Mouse (Mus musculus) heart, postnatal 0 days (tissue): ENCODE results near the gene Akap8l. TPM values are rescaled to one million over a fixed set of nuclear protein-coding genes. Genes with fewer than 3 reads are reported as not detected.

Experiments
- ATAC-seq: fragments of 200-750 bp; cut with Nextera tagmentation; 2 replicates; pipeline ENCODE4 v1.8.0; 2017; ENCODE audit warnings: low read depth, moderate number of reproducible peaks, moderate library complexity; ENCODE audit not compliant: insufficient read depth
- DNase-seq: peaks from one replicate; pipeline ENCODE4 v3.0.0-alpha.2; 2016; ENCODE audit warnings: low spot score
- H3K27ac ChIP-seq: fragments of 300-500 bp; sonication (generic); 2 replicates; pipeline ENCODE4 v1.5.1; 2014; ENCODE audit warnings: low read depth, mild to moderate bottlenecking
- H3K27me3 ChIP-seq: fragments of 300-500 bp; sonication (generic); 2 replicates; pipeline ENCODE4 v1.6.1; 2014; ENCODE audit warnings: low read length, mixed read lengths; ENCODE audit not compliant: control insufficient read depth, insufficient read depth
- H3K36me3 ChIP-seq: fragments of 300-500 bp; sonication (generic); replicated peaks from 2 replicates; pipeline ENCODE4 v1.6.1; 2014; ENCODE audit warnings: low read length, mixed read lengths; ENCODE audit not compliant: control insufficient read depth, insufficient read depth
- H3K4me1 ChIP-seq: fragments of 300-500 bp; sonication (generic); 2 replicates; pipeline ENCODE4 v1.6.1; 2014; ENCODE audit warnings: antibody characterized with exemption; ENCODE audit not compliant: control insufficient read depth, insufficient read depth
- H3K4me2 ChIP-seq: fragments of 300-500 bp; sonication (generic); 2 replicates; pipeline ENCODE4 v1.6.1; 2014; ENCODE audit warnings: low read depth, mild to moderate bottlenecking, low read length, moderate library complexity
- H3K4me3 ChIP-seq: fragments of 300-500 bp; sonication (generic); 2 replicates; pipeline ENCODE4 v1.5.1; 2014; ENCODE audit warnings: low read depth, low read length
- H3K9ac ChIP-seq: fragments of 300-500 bp; sonication (generic); replicated peaks from 2 replicates; pipeline ENCODE4 v1.6.1; 2014; ENCODE audit warnings: low read depth, low read length, mixed read lengths
- H3K9me3 ChIP-seq: fragments of 300-500 bp; sonication (generic); replicated peaks from 2 replicates; pipeline ENCODE4 v1.6.1; 2016; ENCODE audit warnings: low read length; ENCODE audit not compliant: control insufficient read depth
- CTCF ChIP-seq: IDR thresholded peaks from 2 replicates; pipeline ENCODE4 v1.5.1; 2016; ENCODE audit warnings: antibody characterized with exemption, control low read depth, low read depth
- EP300 ChIP-seq: IDR thresholded peaks from 2 replicates; pipeline ENCODE4 v1.6.1; 2016; ENCODE audit warnings: antibody characterized with exemption, low read depth
- WGBS: fragments of 180-500 bp; shearing (Covaris S2); extraction: QIAGEN DNeasy Blood & Tissue Kit; methylation state at CpG from one replicate; pipeline ENCODE4 v1.1.7; 2014; 5-methylcytosine and 5-hydroxymethylcytosine counted together
- polyA plus RNA-seq: library from polyadenylated mRNA; unstranded; fragments of >200 nt; fragmentation: Nextera tagmentation; extraction: Ambion mirVana; gene quantifications from 2 replicates; pipeline ENCODE4 v1.2.1, GENCODE M21; 2015
- total RNA-seq: library from RNA; depleted of rRNA; stranded (reverse); fragments of >200 nt; gene quantifications from 2 replicates; pipeline ENCODE4 v1.2.3, GENCODE M21; 2014; ENCODE audit warnings: low replicate concordance

The Akap8l gene
- total and polyA plus RNA-seq, 2 experiments from 2014 or later, result 66.4 to 80.6 TPM

DNA sequence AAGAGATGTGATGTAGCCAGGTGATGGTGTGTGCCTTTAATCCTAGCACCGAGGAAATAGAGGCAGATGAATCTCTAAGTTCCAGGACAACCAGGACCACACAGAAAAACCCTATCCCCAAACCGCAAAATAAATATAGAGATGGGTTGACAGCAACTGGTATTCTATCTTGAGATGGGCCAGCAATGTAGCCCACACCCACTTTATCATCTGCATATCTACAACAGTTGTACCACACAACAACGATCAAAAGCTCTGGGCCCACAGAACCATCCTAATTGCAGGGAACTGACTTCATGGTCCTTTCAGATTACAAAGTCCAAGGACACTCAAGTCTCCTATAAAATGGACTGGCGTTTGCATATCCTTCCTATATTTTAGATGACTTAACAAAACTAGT is 42.4 kb downstream of the Akap8l start:
- ATAC-seq (no peak), DNase-seq (no peak)
- Histone ChIP-seq H3K4me2 (no peak overlapping the region), H3K36me3 (peaks cover 96% of the 10 kb centered on the region), H3K4me1 (no peaks in the 10 kb centered on the region), H3K9me3 (no peaks in the 10 kb centered on the region), H3K27me3 (no peaks in the 10 kb centered on the region), H3K9ac (no peak overlapping the region), H3K4me3 (no peak overlapping the region), H3K27ac (no peak overlapping the region)
- 86% methylated on average over 4 of the region's 4 CpGs for WGBS
- no peak for TF ChIP-seq CTCF
- TF ChIP-seq EP300, result no peak

DNA sequence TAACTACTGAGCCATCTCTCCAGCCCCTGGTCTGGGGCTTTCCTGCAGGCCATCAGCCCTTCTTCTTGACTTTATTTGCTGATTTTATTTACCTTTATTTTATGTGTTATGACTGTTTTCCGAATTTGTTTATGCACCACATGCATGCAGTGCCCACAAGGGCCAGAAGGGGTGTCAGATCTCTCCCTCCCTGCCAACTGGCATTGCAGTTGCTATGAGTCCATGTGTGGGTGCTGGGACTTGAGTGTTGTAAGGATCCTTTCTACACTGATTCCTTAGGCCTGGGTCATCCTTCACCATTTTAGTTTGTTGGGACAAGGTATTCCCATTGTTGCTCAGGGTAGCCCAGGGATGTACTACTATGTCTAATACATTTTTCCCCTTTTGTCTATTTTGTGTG is 52.3 kb downstream of the Akap8l start:
- Histone ChIP-seq H3K4me2 (no peak overlapping the region), H3K27ac (no peak overlapping the region), H3K9me3 (no peaks in the 10 kb centered on the region), H3K9ac (no peak overlapping the region), H3K4me1 (no peaks in the 10 kb centered on the region), H3K4me3 (no peak overlapping the region), H3K36me3 (no peaks in the 10 kb centered on the region), H3K27me3 (no peaks in the 10 kb centered on the region)
- no peak for ATAC-seq
- TF ChIP-seq CTCF (no peak), EP300 (no peak)
- DNase-seq, result no peak
- 69% methylated on average over 1 of the region's 1 CpGs for WGBS

DNA sequence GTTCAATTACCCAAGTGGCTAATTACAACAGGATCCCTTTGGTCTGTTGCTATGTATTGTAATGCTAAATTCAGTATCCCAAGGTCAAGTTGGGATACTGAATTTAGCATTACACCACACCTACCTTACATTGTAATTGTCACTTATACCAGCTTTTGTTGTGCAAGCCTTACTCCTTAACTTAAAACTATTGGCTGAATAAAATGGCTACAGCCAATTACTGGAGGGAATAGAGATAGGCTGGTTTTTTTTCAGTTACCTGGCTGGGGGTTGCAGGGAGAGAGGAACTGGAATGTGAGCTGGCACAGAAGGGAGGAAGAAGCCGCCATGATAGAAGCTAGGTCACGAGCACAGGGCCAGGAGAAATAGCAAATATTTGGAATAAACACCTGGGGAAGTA is 54.5 kb downstream of the Akap8l start:
- Histone ChIP-seq H3K27ac (no peak overlapping the region), H3K9me3 (no peaks in the 10 kb centered on the region), H3K4me2 (no peak overlapping the region), H3K9ac (no peak overlapping the region), H3K4me3 (no peak overlapping the region), H3K4me1 (no peaks in the 10 kb centered on the region), H3K27me3 (no peaks in the 10 kb centered on the region), H3K36me3 (no peaks in the 10 kb centered on the region)
- DNase-seq, result no peak
- 80% methylated on average over 2 of the region's 2 CpGs for WGBS
- no peak for ATAC-seq
- TF ChIP-seq CTCF (no peak), EP300 (no peak)

DNA sequence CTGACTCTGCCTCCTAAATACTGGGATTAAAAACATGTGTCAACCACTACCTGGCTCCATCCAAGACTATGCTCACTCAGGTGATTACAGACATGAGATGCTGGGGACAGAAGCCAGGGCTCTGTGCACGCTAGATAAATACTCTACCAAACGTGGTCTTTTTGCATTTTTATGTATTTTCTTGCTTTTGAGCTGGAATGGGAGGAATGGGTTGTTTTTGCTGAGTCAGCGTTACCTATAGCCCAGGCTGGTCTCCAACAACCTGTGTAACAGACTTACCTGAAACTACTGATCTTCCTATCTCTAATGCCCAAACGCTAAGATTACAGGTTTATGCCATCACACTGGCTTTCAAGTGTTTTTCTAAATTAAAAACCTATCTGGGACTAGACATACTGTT is 55.2 kb downstream of the Akap8l start:
- no peaks in the 10 kb centered on the region for H3K9me3 ChIP-seq
- H3K36me3 ChIP-seq, result no peaks in the 10 kb centered on the region
- no peak overlapping the region for H3K4me2 ChIP-seq
- no peak for DNase-seq
- WGBS, result 69% methylated on average over 4 of the region's 4 CpGs
- no peaks in the 10 kb centered on the region for H3K4me1 ChIP-seq
- H3K9ac ChIP-seq, result no peak overlapping the region
- TF ChIP-seq CTCF (no peak), EP300 (no peak)
- H3K27ac ChIP-seq, result no peak overlapping the region
- no peaks in the 10 kb centered on the region for H3K27me3 ChIP-seq
- H3K4me3 ChIP-seq, result no peak overlapping the region
- ATAC-seq, result no peak

DNA sequence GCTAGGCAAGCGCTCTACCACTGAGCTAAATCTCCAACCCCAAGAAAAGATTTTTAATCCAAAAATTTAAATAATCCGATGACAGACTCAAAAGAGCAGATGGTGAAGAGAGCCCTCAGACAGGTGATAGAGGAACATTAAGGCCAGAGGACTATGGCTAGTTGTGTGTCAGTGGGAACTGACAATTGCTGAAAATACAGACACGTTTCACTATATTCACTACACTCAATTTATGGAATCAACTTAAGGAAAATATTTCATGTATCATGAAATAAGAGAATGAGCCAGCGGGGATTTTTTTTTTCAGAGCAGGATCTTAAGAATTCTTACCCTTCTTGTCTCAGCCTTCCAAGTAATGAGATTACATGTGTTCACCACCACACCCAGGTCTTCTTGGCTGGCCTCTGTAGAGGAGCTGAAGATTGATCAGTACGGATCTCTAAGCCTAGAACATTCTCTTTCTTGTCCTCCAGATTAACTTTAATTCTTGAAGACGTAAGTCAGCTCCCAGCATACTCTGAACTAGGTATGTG is 65.2 kb downstream of the Akap8l start:
- DNase-seq, result no peak
- H3K4me3 ChIP-seq, result peak overlapping the region; percentile 82
- 44% methylated on average over 6 of the region's 6 CpGs for WGBS
- no peaks in the 10 kb centered on the region for H3K36me3 ChIP-seq
- ATAC-seq, result no peak
- no peaks in the 10 kb centered on the region for H3K9me3 ChIP-seq
- H3K4me1 ChIP-seq, result peaks cover 23% of the 10 kb centered on the region
- TF ChIP-seq EP300, result no peak
- no peak for TF ChIP-seq CTCF
- peak overlapping the region; percentile 98 for H3K27ac ChIP-seq
- peak overlapping the region; percentile 92 for H3K9ac ChIP-seq
- no peaks in the 10 kb centered on the region for H3K27me3 ChIP-seq
- H3K4me2 ChIP-seq, result peak overlapping the region; percentile 80
